Mouse (Mus musculus): Measurements from ENCODE around the gene Padi4.
A peak's percentile ranks its signal among the peaks of the same experiment; 100 is the strongest.

The Padi4 gene

GRCm38 (mm10) chr4:140701716-140702561 is 72.1 kb downstream of the Padi4 start:
- peak in 1 of 2 experiments; percentile 39 for DNase-seq (ENCODE audit: low spot score in 2 of 2)

GRCm38 (mm10) chr4:140701049-140701715 is 72.9 kb downstream of the Padi4 start:
- peak; percentile 81 to 86 for DNase-seq (ENCODE audit: low spot score in 2 of 2)

- peak in 1 of 2 experiments; percentile 43 for DNase-seq (ENCODE audit: low spot score in 2 of 2)
These were observed 73.6 kb downstream of the Padi4 start, which contains the start of gene Rcc2 for GRCm38 (mm10) chr4:140700269-140701018. Gene Rcc2, plus strand, starts transcription at chr4:140700541.

GRCm38 (mm10) chr4:140699441-140700127 is 74.5 kb downstream of the Padi4 start:
- peak; percentile 74 to 78 for DNase-seq (ENCODE audit: low spot score in 2 of 2)

Measured in right cerebral cortex, postnatal 10 days (tissue).